Mouse (Mus musculus): ENCODE data around the gene D330020A13Rik. TPM values are rescaled to one million over a fixed set of nuclear protein-coding genes. Genes with fewer than 3 reads are reported as not detected.
A peak's percentile ranks its signal among the peaks of the same experiment; 100 is the strongest.
"Not testable (repeated sequence)": the region's sequence is repeated elsewhere in the genome, so short reads cannot be mapped to it uniquely, and the experiment has no call there.

Gene D330020A13Rik
- polyA plus RNA-seq, 1 experiment: 0.26 TPM

GRCm38 (mm10) chr6:120287279-120287678 is 6.9 kb upstream of the D330020A13Rik start:
- Histone ChIP-seq H3K27me3 (ENCODE audit: control insufficient read depth, insufficient read depth, insufficient read length) (peaks cover 6% of the 10 kb centered on the region), H3ac (ENCODE audit: control insufficient read depth, insufficient read length, low read depth) (no peak overlapping the region), H3K79me2 (ENCODE audit: control insufficient read depth, insufficient read depth) (no peaks in the 10 kb centered on the region), H3K79me3 (ENCODE audit: low read depth) (no peaks in the 10 kb centered on the region), H3K36me3 (ENCODE audit: control insufficient read depth, insufficient read depth) (no peaks in the 10 kb centered on the region), H3K4me3 (ENCODE audit: insufficient read depth, poor library complexity, severe bottlenecking) (no peak overlapping the region)
- no peak for TF ChIP-seq FOSL1 (IDR thresholded peaks at IDR 0.05; ENCODE audit: insufficient read depth, low read length, poor library complexity, severe bottlenecking)
- TF ChIP-seq MAX (IDR thresholded peaks at IDR 0.05): no peak
- no peak for TF ChIP-seq USF1 (IDR thresholded peaks at IDR 0.05; ENCODE audit: low read depth)
- TF ChIP-seq CEBPB (IDR thresholded peaks at IDR 0.05; ENCODE audit: low read depth): no peak
- TF ChIP-seq MYOG (IDR thresholded peaks at IDR 0.05; ENCODE audit: control insufficient read depth, extremely low read depth, insufficient read length): no peak
- no peak for TF ChIP-seq MYOD1 (IDR thresholded peaks at IDR 0.05; ENCODE audit: control insufficient read depth, insufficient read length, low read depth)

GRCm38 (mm10) chr6:120288541-120288940 is 5.6 kb upstream of the D330020A13Rik start:
- Histone ChIP-seq H3K27me3 (ENCODE audit: control insufficient read depth, insufficient read depth, insufficient read length) (peaks cover 9% of the 10 kb centered on the region), H3K79me3 (ENCODE audit: low read depth) (no peaks in the 10 kb centered on the region), H3ac (ENCODE audit: control insufficient read depth, insufficient read length, low read depth) (no peak overlapping the region), H3K4me3 (ENCODE audit: insufficient read depth, poor library complexity, severe bottlenecking) (no peak overlapping the region), H3K36me3 (ENCODE audit: control insufficient read depth, insufficient read depth) (no peaks in the 10 kb centered on the region), H3K79me2 (ENCODE audit: control insufficient read depth, insufficient read depth) (no peaks in the 10 kb centered on the region)
- no peak for TF ChIP-seq MYOD1 (IDR thresholded peaks at IDR 0.05; ENCODE audit: control insufficient read depth, insufficient read length, low read depth)
- no peak for TF ChIP-seq CTCF (IDR thresholded peaks at IDR 0.05; ENCODE audit: control insufficient read depth, insufficient read depth, insufficient read length)
- no peak for TF ChIP-seq MAX (IDR thresholded peaks at IDR 0.05)
- no peak for TF ChIP-seq MYOG (IDR thresholded peaks at IDR 0.05; ENCODE audit: control insufficient read depth, extremely low read depth, insufficient read length)
- TF ChIP-seq CEBPB (IDR thresholded peaks at IDR 0.05; ENCODE audit: low read depth): no peak
- TF ChIP-seq USF1 (IDR thresholded peaks at IDR 0.05; ENCODE audit: low read depth): no peak
- no peak for TF ChIP-seq FOSL1 (IDR thresholded peaks at IDR 0.05; ENCODE audit: insufficient read depth, low read length, poor library complexity, severe bottlenecking)

GRCm38 (mm10) chr6:120289430-120289829 is 4.7 kb upstream of the D330020A13Rik start:
- TF ChIP-seq MYOG (IDR thresholded peaks at IDR 0.05; ENCODE audit: control insufficient read depth, extremely low read depth, insufficient read length): no peak
- no peak for TF ChIP-seq MAX (IDR thresholded peaks at IDR 0.05)
- no peak for TF ChIP-seq FOSL1 (IDR thresholded peaks at IDR 0.05; ENCODE audit: insufficient read depth, low read length, poor library complexity, severe bottlenecking)
- no peak for TF ChIP-seq USF1 (IDR thresholded peaks at IDR 0.05; ENCODE audit: low read depth)
- TF ChIP-seq CEBPB (IDR thresholded peaks at IDR 0.05; ENCODE audit: low read depth): no peak
- TF ChIP-seq MYOD1 (IDR thresholded peaks at IDR 0.05; ENCODE audit: control insufficient read depth, insufficient read length, low read depth): no peak
- no peak for TF ChIP-seq CTCF (IDR thresholded peaks at IDR 0.05; ENCODE audit: control insufficient read depth, insufficient read depth, insufficient read length)
- no peak overlapping the region for H3ac ChIP-seq (ENCODE audit: control insufficient read depth, insufficient read length, low read depth)
- H3K4me3 ChIP-seq (ENCODE audit: insufficient read depth, poor library complexity, severe bottlenecking): no peak overlapping the region
- peaks cover 16% of the 10 kb centered on the region for H3K27me3 ChIP-seq (ENCODE audit: control insufficient read depth, insufficient read depth, insufficient read length)
- no peaks in the 10 kb centered on the region for H3K36me3 ChIP-seq (ENCODE audit: control insufficient read depth, insufficient read depth)
- H3K79me2 ChIP-seq (ENCODE audit: control insufficient read depth, insufficient read depth): no peaks in the 10 kb centered on the region
- H3K79me3 ChIP-seq (ENCODE audit: low read depth): no peaks in the 10 kb centered on the region

- Histone ChIP-seq H3K79me3 (ENCODE audit: low read depth) (no peaks in the 10 kb centered on the region), H3K4me3 (ENCODE audit: insufficient read depth, poor library complexity, severe bottlenecking) (no peak overlapping the region), H3K27me3 (ENCODE audit: control insufficient read depth, insufficient read depth, insufficient read length) (peaks cover 21% of the 10 kb centered on the region), H3K79me2 (ENCODE audit: control insufficient read depth, insufficient read depth) (no peaks in the 10 kb centered on the region), H3K36me3 (ENCODE audit: control insufficient read depth, insufficient read depth) (no peaks in the 10 kb centered on the region), H3ac (ENCODE audit: control insufficient read depth, insufficient read length, low read depth) (no peak overlapping the region)
- no peak for TF ChIP-seq FOSL1 (IDR thresholded peaks at IDR 0.05; ENCODE audit: insufficient read depth, low read length, poor library complexity, severe bottlenecking)
- no peak for TF ChIP-seq CEBPB (IDR thresholded peaks at IDR 0.05; ENCODE audit: low read depth)
- no peak for TF ChIP-seq MYOG (IDR thresholded peaks at IDR 0.05; ENCODE audit: control insufficient read depth, extremely low read depth, insufficient read length)
- TF ChIP-seq MAX (IDR thresholded peaks at IDR 0.05): no peak
- no peak for TF ChIP-seq USF1 (IDR thresholded peaks at IDR 0.05; ENCODE audit: low read depth)
- TF ChIP-seq CTCF (IDR thresholded peaks at IDR 0.05; ENCODE audit: control insufficient read depth, insufficient read depth, insufficient read length): no peak
- no peak for TF ChIP-seq MYOD1 (IDR thresholded peaks at IDR 0.05; ENCODE audit: control insufficient read depth, insufficient read length, low read depth)
Measured at GRCm38 (mm10) chr6:120291396-120292009, 2.7 kb upstream of the D330020A13Rik start.

GRCm38 (mm10) chr6:120294785-120295133 is 595 bp downstream of the D330020A13Rik start:
- Histone ChIP-seq H3K27me3 (ENCODE audit: control insufficient read depth, insufficient read depth, insufficient read length) (peaks cover 18% of the 10 kb centered on the region), H3ac (ENCODE audit: control insufficient read depth, insufficient read length, low read depth) (peak overlapping the region; percentile 34), H3K79me2 (ENCODE audit: control insufficient read depth, insufficient read depth) (no peaks in the 10 kb centered on the region), H3K36me3 (ENCODE audit: control insufficient read depth, insufficient read depth) (no peaks in the 10 kb centered on the region), H3K79me3 (ENCODE audit: low read depth) (no peaks in the 10 kb centered on the region), H3K4me3 (ENCODE audit: insufficient read depth, poor library complexity, severe bottlenecking) (no peak overlapping the region)
- TF ChIP-seq USF1 (IDR thresholded peaks at IDR 0.05; ENCODE audit: low read depth) (no peak), MYOD1 (IDR thresholded peaks at IDR 0.05; ENCODE audit: control insufficient read depth, insufficient read length, low read depth) (no peak), MAX (IDR thresholded peaks at IDR 0.05) (no peak), CTCF (IDR thresholded peaks at IDR 0.05; ENCODE audit: control insufficient read depth, insufficient read depth, insufficient read length) (no peak), FOSL1 (IDR thresholded peaks at IDR 0.05; ENCODE audit: insufficient read depth, low read length, poor library complexity, severe bottlenecking) (no peak), CEBPB (IDR thresholded peaks at IDR 0.05; ENCODE audit: low read depth) (no peak), MYOG (IDR thresholded peaks at IDR 0.05; ENCODE audit: control insufficient read depth, extremely low read depth, insufficient read length) (no peak)

GRCm38 (mm10) chr6:120296589-120296988 is 2.4 kb downstream of the D330020A13Rik start:
- not testable (repeated sequence) for H3ac ChIP-seq (ENCODE audit: control insufficient read depth, insufficient read length, low read depth); H3K36me3 ChIP-seq (ENCODE audit: control insufficient read depth, insufficient read depth); H3K79me3 ChIP-seq (ENCODE audit: low read depth); H3K4me3 ChIP-seq (ENCODE audit: insufficient read depth, poor library complexity, severe bottlenecking); H3K79me2 ChIP-seq (ENCODE audit: control insufficient read depth, insufficient read depth)
- peaks cover 16% of the 10 kb centered on the region for H3K27me3 ChIP-seq (ENCODE audit: control insufficient read depth, insufficient read depth, insufficient read length)
